Mouse (Mus musculus): ENCODE results near the gene Btg3. TPM values are rescaled to one million over a fixed set of nuclear protein-coding genes. Genes with fewer than 3 reads are reported as not detected.

Gene Btg3
- 31.5 and 33.2 TPM in 2 replicates for polyA plus RNA-seq (2014; fragmentation: Nextera tagmentation; extraction: Ambion mirVana)

- 3% methylated on average over 43 of the region's 57 CpGs for WGBS
- ATAC-seq (ENCODE audit: insufficient number of reproducible peaks, low FRiP score, low TSS enrichment, low read depth), result peak; percentile 96
- Histone ChIP-seq H3K9ac (ENCODE audit: low read length) (peak within 1 kb of the TSS; percentile 93), H3K4me2 (ENCODE audit: low read depth, severe bottlenecking) (peak within 1 kb of the TSS; percentile 76), H3K4me1 (ENCODE audit: control insufficient read depth, insufficient read depth, low read length) (peaks cover 4% of the 10 kb centered on the region; the same call in 1 of the 2 replicates), H3K27ac (replicated peaks; ENCODE audit: low read depth, low read length) (peak within 1 kb of the TSS; percentile 51; the same call in 1 of the 2 replicates), H3K9me3 (ENCODE audit: control insufficient read depth, low read length) (no peaks in the 10 kb centered on the region), H3K27me3 (ENCODE audit: control insufficient read depth, insufficient read depth, low read length) (no peaks in the 10 kb centered on the region), H3K36me3 (ENCODE audit: control insufficient read depth, insufficient read depth, low read length) (no peaks in the 10 kb centered on the region), H3K4me3 (ENCODE audit: low read depth, low read length) (peak within 1 kb of the TSS; percentile 87)
- DNase-seq (ENCODE audit: low spot score), result peak; percentile 92
Measured at GRCm38 (mm10) chr16:78376745-78377570, at the start of gene Btg3. Btg3 (minus strand) TSS chr16:78377192.

GRCm38 (mm10) chr16:78417733-78418132 is 40.7 kb upstream of the Btg3 start:
- ATAC-seq (ENCODE audit: insufficient number of reproducible peaks, low FRiP score, low TSS enrichment, low read depth) (no peak), DNase-seq (ENCODE audit: low spot score) (no peak)
- no peak overlapping the region for H3K9ac ChIP-seq (ENCODE audit: low read length)
- no peaks in the 10 kb centered on the region for H3K27me3 ChIP-seq (ENCODE audit: control insufficient read depth, insufficient read depth, low read length)
- H3K4me1 ChIP-seq (ENCODE audit: control insufficient read depth, insufficient read depth, low read length), result no peaks in the 10 kb centered on the region
- H3K27ac ChIP-seq (replicated peaks; ENCODE audit: low read depth, low read length), result no peak overlapping the region
- no peak overlapping the region for H3K4me2 ChIP-seq (ENCODE audit: low read depth, severe bottlenecking)
- no peak overlapping the region for H3K4me3 ChIP-seq (ENCODE audit: low read depth, low read length)
- 70% methylated on average over 10 of the region's 10 CpGs for WGBS
- H3K9me3 ChIP-seq (ENCODE audit: control insufficient read depth, low read length), result no peaks in the 10 kb centered on the region
- H3K36me3 ChIP-seq (ENCODE audit: control insufficient read depth, insufficient read depth, low read length), result no peaks in the 10 kb centered on the region

DNA sequence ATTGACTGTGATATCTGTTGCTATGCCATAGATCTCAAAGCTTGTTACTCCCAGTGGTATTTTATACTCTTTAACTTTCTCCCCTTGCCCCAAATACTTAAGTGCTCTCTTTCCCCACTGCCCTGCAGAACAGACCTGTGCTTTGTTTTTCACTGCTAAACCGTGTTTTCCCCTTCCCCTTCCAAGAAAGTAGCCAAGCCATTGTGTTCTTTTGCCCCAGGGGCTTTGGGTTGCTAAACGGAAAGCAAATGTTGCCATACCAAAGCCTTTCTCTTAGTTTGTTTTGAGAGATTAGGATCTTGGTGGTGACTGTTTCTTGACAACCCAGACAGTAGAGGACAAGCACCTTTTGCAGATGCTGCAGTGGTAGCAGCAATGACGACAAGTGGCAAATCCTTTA is 39.5 kb upstream of the Btg3 start:
- Histone ChIP-seq H3K27me3 (ENCODE audit: control insufficient read depth, insufficient read depth, low read length) (no peaks in the 10 kb centered on the region), H3K36me3 (ENCODE audit: control insufficient read depth, insufficient read depth, low read length) (no peaks in the 10 kb centered on the region), H3K9ac (ENCODE audit: low read length) (no peak overlapping the region), H3K4me2 (ENCODE audit: low read depth, severe bottlenecking) (no peak overlapping the region), H3K4me1 (ENCODE audit: control insufficient read depth, insufficient read depth, low read length) (no peaks in the 10 kb centered on the region), H3K27ac (replicated peaks; ENCODE audit: low read depth, low read length) (no peak overlapping the region), H3K9me3 (ENCODE audit: control insufficient read depth, low read length) (no peaks in the 10 kb centered on the region), H3K4me3 (ENCODE audit: low read depth, low read length) (no peak overlapping the region)
- 8% methylated on average over 3 of the region's 3 CpGs for WGBS
- no peak for ATAC-seq (ENCODE audit: insufficient number of reproducible peaks, low FRiP score, low TSS enrichment, low read depth)
- DNase-seq (ENCODE audit: low spot score), result no peak

DNA sequence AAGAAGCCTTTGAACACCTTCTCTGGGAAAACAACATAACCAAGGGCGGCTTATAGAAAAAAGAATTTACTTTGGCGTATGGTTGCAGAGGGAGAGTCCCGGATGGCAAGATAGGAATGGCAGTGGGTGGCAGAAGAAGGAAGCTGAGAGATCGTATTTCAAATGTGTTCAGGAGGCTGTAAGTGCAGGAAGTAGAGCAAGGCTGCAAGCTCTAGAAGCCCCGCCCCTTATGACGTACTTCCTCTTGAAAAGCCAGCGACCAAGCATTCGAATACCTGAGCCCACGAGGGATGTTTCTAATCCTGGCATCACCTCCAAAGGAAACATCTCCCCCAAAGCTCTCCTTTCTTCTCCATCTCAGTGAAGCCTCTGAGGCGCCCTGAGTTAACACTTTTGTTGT is 33.0 kb upstream of the Btg3 start:
- no peak overlapping the region for H3K9ac ChIP-seq (ENCODE audit: low read length)
- no peaks in the 10 kb centered on the region for H3K4me1 ChIP-seq (ENCODE audit: control insufficient read depth, insufficient read depth, low read length)
- H3K27me3 ChIP-seq (ENCODE audit: control insufficient read depth, insufficient read depth, low read length), result no peaks in the 10 kb centered on the region
- ATAC-seq (ENCODE audit: insufficient number of reproducible peaks, low FRiP score, low TSS enrichment, low read depth) (no peak), DNase-seq (ENCODE audit: low spot score) (no peak)
- 90% methylated on average over 10 of the region's 10 CpGs for WGBS
- H3K27ac ChIP-seq (replicated peaks; ENCODE audit: low read depth, low read length), result no peak overlapping the region
- no peaks in the 10 kb centered on the region for H3K9me3 ChIP-seq (ENCODE audit: control insufficient read depth, low read length)
- no peaks in the 10 kb centered on the region for H3K36me3 ChIP-seq (ENCODE audit: control insufficient read depth, insufficient read depth, low read length)
- no peak overlapping the region for H3K4me3 ChIP-seq (ENCODE audit: low read depth, low read length)
- H3K4me2 ChIP-seq (ENCODE audit: low read depth, severe bottlenecking), result no peak overlapping the region

GRCm38 (mm10) chr16:78407855-78408254 is 30.9 kb upstream of the Btg3 start:
- no peak overlapping the region for H3K27ac ChIP-seq (replicated peaks; ENCODE audit: low read depth, low read length)
- no peaks in the 10 kb centered on the region for H3K27me3 ChIP-seq (ENCODE audit: control insufficient read depth, insufficient read depth, low read length)
- ATAC-seq (ENCODE audit: insufficient number of reproducible peaks, low FRiP score, low TSS enrichment, low read depth) (no peak), DNase-seq (ENCODE audit: low spot score) (no peak)
- H3K4me1 ChIP-seq (ENCODE audit: control insufficient read depth, insufficient read depth, low read length), result no peaks in the 10 kb centered on the region
- no peaks in the 10 kb centered on the region for H3K9me3 ChIP-seq (ENCODE audit: control insufficient read depth, low read length)
- H3K4me2 ChIP-seq (ENCODE audit: low read depth, severe bottlenecking), result no peak overlapping the region
- 91% methylated on average over 6 of the region's 6 CpGs for WGBS
- no peaks in the 10 kb centered on the region for H3K36me3 ChIP-seq (ENCODE audit: control insufficient read depth, insufficient read depth, low read length)
- H3K4me3 ChIP-seq (ENCODE audit: low read depth, low read length), result no peak overlapping the region
- H3K9ac ChIP-seq (ENCODE audit: low read length), result no peak overlapping the region

DNA sequence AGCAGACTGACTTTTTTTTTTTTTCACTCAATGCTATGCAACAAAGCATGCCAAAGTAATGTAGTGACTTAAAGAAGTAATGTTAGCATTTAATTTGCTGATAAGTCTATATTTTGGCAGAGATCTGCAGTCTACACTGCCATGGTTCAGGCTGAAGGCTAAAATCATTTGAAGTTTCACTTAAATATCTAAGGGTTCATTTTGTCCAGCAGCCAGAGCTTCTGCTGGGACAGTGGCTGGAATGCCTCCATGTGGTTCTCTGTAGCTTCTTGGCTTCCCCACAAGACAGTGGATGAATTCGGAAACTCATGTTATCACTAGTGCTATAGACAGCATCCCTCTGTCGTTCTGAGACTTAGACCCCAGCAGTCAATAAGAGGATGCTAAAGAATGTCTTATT is 29.7 kb upstream of the Btg3 start:
- Histone ChIP-seq H3K9me3 (ENCODE audit: control insufficient read depth, low read length) (no peaks in the 10 kb centered on the region), H3K9ac (ENCODE audit: low read length) (no peak overlapping the region), H3K27me3 (ENCODE audit: control insufficient read depth, insufficient read depth, low read length) (no peaks in the 10 kb centered on the region), H3K4me3 (ENCODE audit: low read depth, low read length) (no peak overlapping the region), H3K4me2 (ENCODE audit: low read depth, severe bottlenecking) (no peak overlapping the region), H3K4me1 (ENCODE audit: control insufficient read depth, insufficient read depth, low read length) (no peaks in the 10 kb centered on the region), H3K27ac (replicated peaks; ENCODE audit: low read depth, low read length) (no peak overlapping the region), H3K36me3 (ENCODE audit: control insufficient read depth, insufficient read depth, low read length) (no peaks in the 10 kb centered on the region)
- DNase-seq (ENCODE audit: low spot score), result no peak
- 88% methylated on average over 2 of the region's 2 CpGs for WGBS
- no peak for ATAC-seq (ENCODE audit: insufficient number of reproducible peaks, low FRiP score, low TSS enrichment, low read depth)

DNA sequence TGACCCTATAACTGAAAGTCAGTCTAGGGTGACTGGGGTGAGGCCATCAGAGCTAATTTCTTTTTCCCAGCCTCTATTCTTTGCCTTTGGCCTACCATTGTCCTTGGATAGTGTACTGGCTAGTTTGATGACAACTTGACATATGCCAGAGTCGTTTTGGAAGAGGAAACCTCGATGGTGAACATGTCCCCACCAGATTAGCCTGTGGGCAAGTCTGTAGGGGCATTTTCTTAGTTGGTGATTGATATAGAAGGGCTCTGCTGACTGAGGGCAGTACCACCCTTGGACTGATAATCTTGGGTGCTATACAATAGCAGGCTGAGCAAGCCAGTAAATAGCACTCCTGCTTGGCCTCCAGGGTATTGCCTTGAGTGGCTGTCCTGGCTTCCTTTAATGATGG is 25.3 kb upstream of the Btg3 start:
- Histone ChIP-seq H3K4me1 (ENCODE audit: control insufficient read depth, insufficient read depth, low read length) (no peaks in the 10 kb centered on the region), H3K4me3 (ENCODE audit: low read depth, low read length) (no peak overlapping the region), H3K9me3 (ENCODE audit: control insufficient read depth, low read length) (no peaks in the 10 kb centered on the region), H3K27ac (replicated peaks; ENCODE audit: low read depth, low read length) (no peak overlapping the region), H3K4me2 (ENCODE audit: low read depth, severe bottlenecking) (no peak overlapping the region), H3K36me3 (ENCODE audit: control insufficient read depth, insufficient read depth, low read length) (no peaks in the 10 kb centered on the region), H3K27me3 (ENCODE audit: control insufficient read depth, insufficient read depth, low read length) (no peaks in the 10 kb centered on the region), H3K9ac (ENCODE audit: low read length) (no peak overlapping the region)
- 50% methylated on average over 2 of the region's 2 CpGs for WGBS
- ATAC-seq (ENCODE audit: insufficient number of reproducible peaks, low FRiP score, low TSS enrichment, low read depth) (no peak), DNase-seq (ENCODE audit: low spot score) (no peak)

DNA sequence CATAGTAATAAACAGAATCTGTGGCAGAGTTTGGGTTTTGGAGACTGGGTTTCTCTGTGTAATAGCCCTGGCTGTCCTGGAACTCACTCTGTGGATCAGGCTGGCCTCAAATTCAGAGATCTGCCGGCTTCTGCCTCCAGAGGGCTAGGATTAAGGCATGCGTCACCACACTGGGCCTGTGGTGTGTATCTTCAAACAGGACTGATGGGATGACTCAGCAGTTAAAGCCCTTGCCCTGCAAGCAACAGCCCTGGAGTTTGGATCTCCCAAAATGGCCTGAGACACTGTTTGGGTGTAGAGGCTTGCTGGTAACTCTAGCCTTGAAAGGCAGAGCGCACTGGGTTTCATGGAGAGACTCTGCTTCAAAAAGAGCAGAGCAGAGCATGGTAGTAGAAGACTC is 22.4 kb upstream of the Btg3 start:
- Histone ChIP-seq H3K36me3 (ENCODE audit: control insufficient read depth, insufficient read depth, low read length) (no peaks in the 10 kb centered on the region), H3K27me3 (ENCODE audit: control insufficient read depth, insufficient read depth, low read length) (no peaks in the 10 kb centered on the region), H3K9ac (ENCODE audit: low read length) (no peak overlapping the region), H3K9me3 (ENCODE audit: control insufficient read depth, low read length) (no peaks in the 10 kb centered on the region), H3K27ac (replicated peaks; ENCODE audit: low read depth, low read length) (no peak overlapping the region), H3K4me3 (ENCODE audit: low read depth, low read length) (no peak overlapping the region), H3K4me2 (ENCODE audit: low read depth, severe bottlenecking) (no peak overlapping the region), H3K4me1 (ENCODE audit: control insufficient read depth, insufficient read depth, low read length) (no peaks in the 10 kb centered on the region)
- no peak for DNase-seq (ENCODE audit: low spot score)
- no peak for ATAC-seq (ENCODE audit: insufficient number of reproducible peaks, low FRiP score, low TSS enrichment, low read depth)
- WGBS, result 85% methylated on average over 3 of the region's 3 CpGs

- Histone ChIP-seq H3K27ac (replicated peaks; ENCODE audit: low read depth, low read length) (no peak overlapping the region), H3K9ac (ENCODE audit: low read length) (no peak overlapping the region), H3K36me3 (ENCODE audit: control insufficient read depth, insufficient read depth, low read length) (no peaks in the 10 kb centered on the region), H3K4me3 (ENCODE audit: low read depth, low read length) (no peak overlapping the region), H3K4me2 (ENCODE audit: low read depth, severe bottlenecking) (no peak overlapping the region), H3K4me1 (ENCODE audit: control insufficient read depth, insufficient read depth, low read length) (no peaks in the 10 kb centered on the region), H3K9me3 (ENCODE audit: control insufficient read depth, low read length) (no peaks in the 10 kb centered on the region), H3K27me3 (ENCODE audit: control insufficient read depth, insufficient read depth, low read length) (no peaks in the 10 kb centered on the region)
- ATAC-seq (ENCODE audit: insufficient number of reproducible peaks, low FRiP score, low TSS enrichment, low read depth) (no peak), DNase-seq (ENCODE audit: low spot score) (no peak)
- WGBS, result 84% methylated on average over 6 of the region's 6 CpGs
Measured at GRCm38 (mm10) chr16:78398734-78399133, 21.7 kb upstream of the Btg3 start.

Data from limb, embryonic 11.5 days (tissue).